Mouse (Mus musculus) C2C12 (cell line): Measurements from ENCODE around the gene Osbp. TPM values are rescaled to one million over a fixed set of nuclear protein-coding genes. Genes with fewer than 3 reads are reported as not detected.

Source experiments
- H3K27me3 ChIP-seq: one replicate; pipeline ENCODE4 v1.6.1; 2011; ENCODE audit not compliant: control insufficient read depth, insufficient read depth, insufficient read length
- H3K36me3 ChIP-seq: one replicate; pipeline ENCODE4 v1.6.1; 2011; ENCODE audit not compliant: control insufficient read depth, insufficient read depth
- H3K4me3 ChIP-seq: one replicate; pipeline ENCODE4 v1.5.1; 2011; ENCODE audit warnings: mild to moderate bottlenecking, control low read depth; ENCODE audit not compliant: poor library complexity, insufficient read depth, severe bottlenecking
- H3K79me2 ChIP-seq: one replicate; pipeline ENCODE4 v1.6.1; 2011; ENCODE audit not compliant: control insufficient read depth, insufficient read depth
- H3K79me3 ChIP-seq: one replicate; pipeline ENCODE4 v1.6.1; 2011; ENCODE audit warnings: low read depth, control low read depth
- H3ac ChIP-seq: one replicate; pipeline ENCODE3; 2011; ENCODE audit warnings: low read depth; ENCODE audit not compliant: control insufficient read depth, insufficient read length
- CEBPB ChIP-seq: IDR thresholded peaks from one replicate; pipeline ENCODE4 v1.6.1; 2011; ENCODE audit warnings: low read depth, mild to moderate bottlenecking, control low read depth, moderate library complexity
- CTCF ChIP-seq: IDR thresholded peaks from one replicate; pipeline ENCODE4 v1.5.1; 2011; ENCODE audit not compliant: control insufficient read depth, insufficient read depth, insufficient read length
- FOSL1 ChIP-seq: IDR thresholded peaks from one replicate; pipeline ENCODE4 v1.8.0; 2011; ENCODE audit warnings: mild to moderate bottlenecking, low read length; ENCODE audit not compliant: poor library complexity, insufficient read depth, severe bottlenecking
- MAX ChIP-seq: IDR thresholded peaks from one replicate; pipeline ENCODE4 v1.6.1; 2011; ENCODE audit warnings: mild to moderate bottlenecking, control low read depth
- MYOD1 ChIP-seq: IDR thresholded peaks from one replicate; pipeline ENCODE4 v1.6.1; 2011; ENCODE audit warnings: low read depth; ENCODE audit not compliant: control insufficient read depth, insufficient read length
- MYOG ChIP-seq: IDR thresholded peaks from one replicate; pipeline ENCODE4 v1.6.1; 2011; ENCODE audit not compliant: control insufficient read depth, insufficient read length; ENCODE audit errors: extremely low read depth
- USF1 ChIP-seq: IDR thresholded peaks from one replicate; pipeline ENCODE4 v1.6.1; 2011; ENCODE audit warnings: low read depth, mild to moderate bottlenecking, control low read depth, moderate library complexity
- polyA plus RNA-seq: library from polyadenylated mRNA; unstranded; fragments of >200 nt; fragmentation: generic; extraction: Trizol; gene quantifications from one replicate; pipeline ENCODE4 v1.2.1, GENCODE M21; 2012; ENCODE audit warnings: missing spikeins

Osbp gene
- polyA plus RNA-seq, 1 experiment, result 14.3 TPM

- H3K4me3 ChIP-seq, result no peak overlapping the region
- peaks cover 11% of the 10 kb centered on the region for H3K36me3 ChIP-seq
- no peaks in the 10 kb centered on the region for H3K79me3 ChIP-seq
- H3K27me3 ChIP-seq, result no peaks in the 10 kb centered on the region
- H3ac ChIP-seq, result no peak overlapping the region
- no peaks in the 10 kb centered on the region for H3K79me2 ChIP-seq
- no peak for TF ChIP-seq CTCF
- TF ChIP-seq MYOD1, result no peak
- TF ChIP-seq MAX, result no peak
- TF ChIP-seq MYOG, result no peak
- no peak for TF ChIP-seq CEBPB
- no peak for TF ChIP-seq FOSL1
- no peak for TF ChIP-seq USF1
These were observed 15.9 kb upstream of the Osbp start for GRCm38 (mm10) chr19:11949878-11950277.

GRCm38 (mm10) chr19:11950747-11951146, 15.0 kb upstream of the Osbp start:
- Histone ChIP-seq H3K79me3 (no peaks in the 10 kb centered on the region), H3K36me3 (peaks cover 2% of the 10 kb centered on the region), H3K79me2 (no peaks in the 10 kb centered on the region), H3K27me3 (no peaks in the 10 kb centered on the region), H3K4me3 (no peak overlapping the region), H3ac (no peak overlapping the region)
- no peak for TF ChIP-seq USF1
- TF ChIP-seq CTCF, result no peak
- TF ChIP-seq MYOG, result no peak
- no peak for TF ChIP-seq MAX
- TF ChIP-seq FOSL1, result no peak
- TF ChIP-seq MYOD1, result no peak
- TF ChIP-seq CEBPB, result no peak

GRCm38 (mm10) chr19:11954206-11954605, 11.5 kb upstream of the Osbp start:
- Histone ChIP-seq H3K4me3 (no peak overlapping the region), H3K36me3 (no peaks in the 10 kb centered on the region), H3K79me2 (no peaks in the 10 kb centered on the region), H3K79me3 (no peaks in the 10 kb centered on the region), H3ac (no peak overlapping the region), H3K27me3 (no peaks in the 10 kb centered on the region)
- TF ChIP-seq CTCF (no peak), MYOD1 (no peak), USF1 (no peak), FOSL1 (no peak), MYOG (no peak), MAX (no peak), CEBPB (no peak)

- H3K36me3 ChIP-seq, result no peaks in the 10 kb centered on the region
- H3ac ChIP-seq, result no peak overlapping the region
- peaks cover 4% of the 10 kb centered on the region for H3K27me3 ChIP-seq
- TF ChIP-seq FOSL1 (no peak), MAX (no peak), MYOD1 (no peak), CTCF (no peak), CEBPB (no peak), MYOG (no peak), USF1 (no peak)
- H3K79me2 ChIP-seq, result no peaks in the 10 kb centered on the region
- no peak overlapping the region for H3K4me3 ChIP-seq
- H3K79me3 ChIP-seq, result no peaks in the 10 kb centered on the region
These were observed 9.1 kb upstream of the Osbp start for GRCm38 (mm10) chr19:11956636-11957035.

- TF ChIP-seq MAX (no peak), MYOG (no peak), FOSL1 (no peak), MYOD1 (no peak), USF1 (no peak), CEBPB (no peak), CTCF (no peak)
- H3K79me3 ChIP-seq, result no peaks in the 10 kb centered on the region
- H3K4me3 ChIP-seq, result no peak overlapping the region
- peaks cover 4% of the 10 kb centered on the region for H3K27me3 ChIP-seq
- no peaks in the 10 kb centered on the region for H3K79me2 ChIP-seq
- H3ac ChIP-seq, result no peak overlapping the region
- H3K36me3 ChIP-seq, result no peaks in the 10 kb centered on the region
These were observed 8.3 kb upstream of the Osbp start for GRCm38 (mm10) chr19:11957396-11957795.

GRCm38 (mm10) chr19:11957846-11958245, 7.9 kb upstream of the Osbp start:
- no peak overlapping the region for H3ac ChIP-seq
- H3K27me3 ChIP-seq, result peaks cover 4% of the 10 kb centered on the region
- no peaks in the 10 kb centered on the region for H3K79me3 ChIP-seq
- no peaks in the 10 kb centered on the region for H3K36me3 ChIP-seq
- H3K79me2 ChIP-seq, result no peaks in the 10 kb centered on the region
- TF ChIP-seq CTCF (no peak), USF1 (no peak), CEBPB (no peak), FOSL1 (no peak), MYOD1 (no peak), MAX (no peak), MYOG (no peak)
- no peak overlapping the region for H3K4me3 ChIP-seq
